Mouse (Mus musculus) left cerebral cortex, postnatal 10 days (tissue): ENCODE measurements at regions not wholly inside any gene's neighbourhood (a gene's known extent, or its start where the extent isn't known, plus 50 kb on each side); places are given as distances from the start of the nearest gene placed in this dataset.

Source experiments
- DNase-seq, 2 experiments: peaks; one replicate each; pipeline ENCODE4 v3.0.0; 2021 to 2022; ENCODE audit warnings: low spot score in 2 of 2, mixed read lengths in 1 of 2; ENCODE audit errors: extremely low spot score in 1 of 2
- intact Hi-C: fragments of 180-260 bp; cut with DNase I; formaldehyde crosslinking; loops from one replicate; pipeline ENCODE4 v1.15.1; 2025

DNA sequence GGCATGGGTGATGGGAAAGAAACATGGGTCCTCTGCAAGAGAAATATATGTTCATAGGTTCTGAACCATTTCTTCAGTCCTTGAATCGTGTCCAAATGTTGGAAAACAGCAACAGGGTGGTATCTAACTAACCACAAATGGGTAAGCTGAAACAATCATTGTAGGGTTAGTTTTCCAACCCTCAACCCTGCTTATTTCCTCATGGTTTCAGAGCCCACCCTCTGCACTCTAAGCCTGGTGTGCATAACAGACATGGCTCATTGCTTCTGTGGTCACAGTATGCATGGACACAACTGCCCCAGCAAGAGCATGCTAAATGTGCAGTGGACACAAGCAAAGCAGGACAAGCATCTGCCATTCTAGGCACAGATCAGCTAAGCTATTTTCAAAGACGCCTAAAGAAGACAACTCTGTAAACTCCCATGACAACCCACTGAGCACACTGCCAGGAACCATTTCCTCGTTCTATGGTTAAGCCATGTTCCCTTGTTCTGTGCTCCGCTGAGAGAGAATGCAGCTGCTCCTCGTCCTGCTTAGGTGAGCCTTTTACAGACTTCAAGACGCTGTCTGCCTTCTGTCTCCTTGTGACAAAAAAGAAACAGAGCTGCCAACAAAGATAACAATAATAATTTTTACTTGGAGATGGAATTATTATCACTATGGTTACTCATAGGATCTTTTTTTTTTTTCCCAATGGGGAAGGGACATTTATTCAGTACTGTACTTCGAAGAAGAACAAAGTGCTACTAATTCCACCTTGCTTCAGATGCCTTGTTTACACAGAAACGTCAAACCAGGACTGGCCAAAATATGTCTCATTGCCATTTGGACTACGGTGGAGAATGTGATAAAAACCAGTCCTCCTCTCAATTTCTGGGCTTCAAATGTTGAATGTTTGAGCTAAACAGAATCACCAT is 363.8 kb downstream of the Pbx1 start:
- intact Hi-C loops = no loop called here
- no peak for DNase-seq

DNA sequence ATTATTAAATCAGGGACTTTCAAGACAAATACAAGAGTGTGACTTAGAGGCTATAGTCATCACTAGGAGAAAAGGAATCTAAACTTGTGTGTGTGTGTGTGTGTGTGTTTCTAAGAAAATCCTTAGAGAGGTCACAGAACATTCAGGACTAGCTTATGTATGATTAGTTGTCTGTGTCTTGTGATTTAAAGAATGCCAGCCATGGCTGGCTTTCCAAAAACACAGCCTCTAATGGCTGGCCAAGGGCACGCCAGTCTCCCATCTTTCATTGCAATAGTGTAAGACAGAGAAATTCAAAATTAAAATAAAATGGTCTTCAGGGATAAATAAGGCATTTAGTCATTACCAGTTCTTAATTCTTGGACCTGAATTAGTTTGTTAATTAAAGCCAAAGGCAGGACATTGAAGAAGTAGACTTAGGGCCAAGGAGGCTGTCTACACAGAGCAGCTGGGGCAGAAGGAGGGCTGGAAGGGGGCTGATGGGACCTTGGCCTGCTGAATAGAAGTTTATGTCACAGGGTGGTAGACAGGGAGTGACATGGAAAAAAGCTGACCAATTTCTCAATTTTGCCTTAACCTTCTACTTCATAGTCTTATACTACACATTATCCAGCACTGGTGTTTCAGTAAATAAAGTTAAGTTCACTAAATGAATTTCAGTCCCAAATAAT is 363.0 kb downstream of the Pbx1 start:
- no peak for DNase-seq
- intact Hi-C loops = no loop called here
